ENCODE assay signal across 25 mouse cellular contexts in genomic region chr9:27232692-27233091, GRCm38 (mm10).
DNase-seq lines count a peak whose midpoint lies in the region; ATAC-seq and TF ChIP-seq lines count a peak whose summit lies in the region.
"Had no signal": no experiment of that assay in that cellular context is flagged by ENCODE, and none has a peak within 500 bp of the region (broad histone marks: within the 10 kb centered on the region; RNA-seq: fewer than 3 reads in every experiment).

No protein-coding gene starts in this region.

- H3K9me3 ChIP-seq in forebrain, embryonic 11.5 days (ENCODE audit: control insufficient read depth, low read length) = no peaks in the 10 kb centered on the region
- H3K9me3 ChIP-seq in forebrain, postnatal 0 days (ENCODE audit: low read length) = no peaks in the 10 kb centered on the region
- H3K9me3 ChIP-seq in forebrain, embryonic 16.5 days (ENCODE audit: control insufficient read depth, low read length) = no peaks in the 10 kb centered on the region
- H3K9me3 ChIP-seq in limb, embryonic 10.5 days (replicated peaks) = no peaks in the 10 kb centered on the region
- H3K9me3 ChIP-seq: heart, embryonic 12.5 days; heart, embryonic 15.5 days; hindbrain, embryonic 10.5 days had no signal

- H3K9ac ChIP-seq in forebrain, embryonic 11.5 days (ENCODE audit: low read length) = no peak overlapping the region
- no peak overlapping the region for H3K9ac ChIP-seq in forebrain, postnatal 0 days
- H3K9ac ChIP-seq in forebrain, embryonic 16.5 days (replicated peaks; ENCODE audit: low read depth, low read length) = no peak overlapping the region
- H3K9ac ChIP-seq: heart, embryonic 12.5 days; heart, embryonic 15.5 days; hindbrain, embryonic 14.5 days had no signal

- H3K4me3 ChIP-seq in forebrain, embryonic 11.5 days (ENCODE audit: low read depth, low read length) = no peak overlapping the region
- H3K4me3 ChIP-seq in forebrain, postnatal 0 days (ENCODE audit: low read depth, low read length) = no peak overlapping the region
- H3K4me3 ChIP-seq in forebrain, embryonic 16.5 days (replicated peaks; ENCODE audit: low read length) = no peak overlapping the region
- no peak overlapping the region for H3K4me3 ChIP-seq in limb, embryonic 10.5 days
- H3K4me3 ChIP-seq: heart, embryonic 12.5 days; heart, embryonic 15.5 days; hindbrain, embryonic 10.5 days had no signal

- no peaks in the 10 kb centered on the region for H3K27me3 ChIP-seq in forebrain, embryonic 11.5 days (ENCODE audit: control insufficient read depth, insufficient read depth, low read length)
- no peaks in the 10 kb centered on the region for H3K27me3 ChIP-seq in forebrain, postnatal 0 days (ENCODE audit: insufficient read depth, low read length)
- H3K27me3 ChIP-seq in forebrain, embryonic 16.5 days (replicated peaks; ENCODE audit: control insufficient read depth, insufficient read depth, low read length) = no peaks in the 10 kb centered on the region
- no peaks in the 10 kb centered on the region for H3K27me3 ChIP-seq in limb, embryonic 10.5 days (ENCODE audit: low read depth, poor library complexity, severe bottlenecking)
- H3K27me3 ChIP-seq: heart, embryonic 12.5 days; heart, embryonic 15.5 days had no signal

- WGBS in forebrain, embryonic 11.5 days = 18% methylated on average over 4 of the region's 4 CpGs
- 28% methylated on average over 4 of the region's 4 CpGs for WGBS in forebrain, postnatal 0 days
- 18% methylated on average over 4 of the region's 4 CpGs for WGBS in forebrain, embryonic 16.5 days
- WGBS in limb, embryonic 10.5 days = 88% methylated on average over 4 of the region's 4 CpGs

- DNase-seq in forebrain, embryonic 11.5 days (ENCODE audit: low spot score) = no peak
- DNase-seq in forebrain, postnatal 0 days = no peak
- peak; percentile 48 for DNase-seq in heart, adult 11 months
- DNase-seq in heart, adult 18-20 months = no peak
- DNase-seq in limb, embryonic 10.5 days (ENCODE audit: low spot score) = no peak
- no peak for DNase-seq in embryo, embryonic 10 days (ENCODE audit: low spot score)
- DNase-seq in spleen, postnatal 36 days (ENCODE audit: low spot score in 2 of 2) = no peak
- DNase-seq: adrenal gland, adult 2 months; adrenal gland, postnatal 14 days; cerebellum, adult 11-12 months; cerebellum, adult 8-10 months; cerebellum, postnatal 10 days; cerebellum, postnatal 36 days; gastrocnemius, postnatal 25 days; heart, postnatal 10 days; heart, postnatal 36 days; kidney, adult 18-20 months had no signal

- TF ChIP-seq CTCF in forebrain, postnatal 0 days (IDR thresholded peaks at IDR 0.05; ENCODE audit: low read depth) = no peak

- ATAC-seq in forebrain, embryonic 11.5 days (replicated peaks; ENCODE audit: low FRiP score) = peak; percentile 64; the same call in 1 of the 2 replicates
- no peak for ATAC-seq in forebrain, postnatal 0 days
- ATAC-seq in forebrain, embryonic 16.5 days = peak; percentile 50; the same call in 1 of the 2 replicates
- ATAC-seq: hindbrain, postnatal 0 days; inflammation-experienced regulatory T-cells, adult 6 months; intestine, embryonic 16.5 days had no signal

- H3K4me1 ChIP-seq in forebrain, embryonic 11.5 days (replicated peaks; ENCODE audit: control insufficient read depth, insufficient read depth, low read length) = no peaks in the 10 kb centered on the region; the same call in 1 of the 2 replicates
- peaks cover 3% of the 10 kb centered on the region; the same call in 1 of the 2 replicates for H3K4me1 ChIP-seq in forebrain, postnatal 0 days (ENCODE audit: insufficient read depth)
- peaks cover 12% of the 10 kb centered on the region; the same call in 1 of the 2 replicates for H3K4me1 ChIP-seq in forebrain, embryonic 16.5 days (replicated peaks; ENCODE audit: control insufficient read depth, insufficient read depth, low read length)
- H3K4me1 ChIP-seq in limb, embryonic 10.5 days = no peaks in the 10 kb centered on the region
- H3K4me1 ChIP-seq: heart, embryonic 12.5 days; heart, embryonic 15.5 days; hindbrain, embryonic 10.5 days had no signal

- no peak overlapping the region for H3K27ac ChIP-seq in forebrain, embryonic 11.5 days (ENCODE audit: low read depth, low read length)
- H3K27ac ChIP-seq in forebrain, postnatal 0 days (ENCODE audit: low read depth, low read length) = no peak overlapping the region
- no peak overlapping the region for H3K27ac ChIP-seq in forebrain, embryonic 16.5 days (ENCODE audit: low read length)
- H3K27ac ChIP-seq in limb, embryonic 10.5 days = no peak overlapping the region
- H3K27ac ChIP-seq: heart, embryonic 15.5 days; hindbrain, embryonic 10.5 days; hindbrain, embryonic 14.5 days; hindbrain, postnatal 0 days had no signal

- no peak overlapping the region for H3K4me2 ChIP-seq in forebrain, embryonic 11.5 days (ENCODE audit: low read depth, low read length, severe bottlenecking)
- no peak overlapping the region for H3K4me2 ChIP-seq in forebrain, postnatal 0 days (ENCODE audit: low read depth)
- no peak overlapping the region for H3K4me2 ChIP-seq in forebrain, embryonic 16.5 days (ENCODE audit: low read length)
- H3K4me2 ChIP-seq: heart, embryonic 12.5 days; heart, embryonic 15.5 days; hindbrain, embryonic 14.5 days had no signal

- no peaks in the 10 kb centered on the region for H3K36me3 ChIP-seq in forebrain, embryonic 11.5 days (ENCODE audit: control insufficient read depth, insufficient read depth, low read length)
- H3K36me3 ChIP-seq in forebrain, postnatal 0 days (ENCODE audit: insufficient read depth) = no peaks in the 10 kb centered on the region
- H3K36me3 ChIP-seq in forebrain, embryonic 16.5 days (ENCODE audit: control insufficient read depth, insufficient read depth) = no peaks in the 10 kb centered on the region
- no peaks in the 10 kb centered on the region for H3K36me3 ChIP-seq in limb, embryonic 10.5 days
- H3K36me3 ChIP-seq: heart, embryonic 12.5 days; heart, embryonic 15.5 days; hindbrain, embryonic 10.5 days had no signal
